ENCODE assay signal across 22 mouse cellular contexts in genomic region chr6:140380588-140380987, GRCm38 (mm10). TPM values are rescaled to one million over a fixed set of nuclear protein-coding genes. Genes with fewer than 3 reads are reported as not detected.
DNase-seq lines count a peak whose midpoint lies in the region; ATAC-seq and TF ChIP-seq lines count a peak whose summit lies in the region.
"Had no signal": no experiment of that assay in that cellular context is flagged by ENCODE, and none has a peak within 500 bp of the region (broad histone marks: within the 10 kb centered on the region; RNA-seq: fewer than 3 reads in every experiment).

No protein-coding gene starts in this region.

- no peak for DNase-seq in neural tube, embryonic 11.5 days (ENCODE audit: low spot score)
- no peak for DNase-seq in retina, postnatal 1 day
- no peak for DNase-seq in layer of hippocampus, adult 11-12 months (ENCODE audit: low spot score)
- DNase-seq: adrenal gland, adult 2 months; adrenal gland, postnatal 10 days; adrenal gland, postnatal 25 days; cerebellum, adult 11-12 months; cerebellum, adult 2 months; cerebellum, adult 9-10 months; cerebellum, postnatal 10 days; cerebellum, postnatal 25 days; embryo, embryonic 11 days; forebrain, postnatal 0 days had no signal

- no peak overlapping the region for H3K4me2 ChIP-seq in neural tube, embryonic 11.5 days (ENCODE audit: low read depth)
- H3K4me2 ChIP-seq in neural tube, embryonic 15.5 days: no peak overlapping the region
- H3K4me2 ChIP-seq in intestine, embryonic 15.5 days (replicated peaks): no peak overlapping the region
- no peak overlapping the region for H3K4me2 ChIP-seq in intestine, postnatal 0 days (replicated peaks; ENCODE audit: low read depth)
- H3K4me2 ChIP-seq: embryonic facial prominence, embryonic 13.5 days; embryonic facial prominence, embryonic 15.5 days; forebrain, embryonic 13.5 days; forebrain, embryonic 15.5 days had no signal

- no peaks in the 10 kb centered on the region for H3K4me1 ChIP-seq in neural tube, embryonic 11.5 days (ENCODE audit: control insufficient read depth, insufficient read depth, low read length)
- no peaks in the 10 kb centered on the region for H3K4me1 ChIP-seq in neural tube, embryonic 15.5 days
- no peaks in the 10 kb centered on the region for H3K4me1 ChIP-seq in intestine, embryonic 15.5 days (replicated peaks)
- H3K4me1 ChIP-seq in intestine, postnatal 0 days (replicated peaks; ENCODE audit: control insufficient read depth, insufficient read depth, low read length): no peaks in the 10 kb centered on the region
- H3K4me1 ChIP-seq: embryonic facial prominence, embryonic 13.5 days; embryonic facial prominence, embryonic 15.5 days; forebrain, embryonic 13.5 days; forebrain, embryonic 15.5 days had no signal

- no peaks in the 10 kb centered on the region for H3K27me3 ChIP-seq in neural tube, embryonic 11.5 days (ENCODE audit: control insufficient read depth, insufficient read depth, low read length)
- no peaks in the 10 kb centered on the region for H3K27me3 ChIP-seq in neural tube, embryonic 15.5 days (replicated peaks)
- no peaks in the 10 kb centered on the region for H3K27me3 ChIP-seq in intestine, embryonic 15.5 days (replicated peaks)
- H3K27me3 ChIP-seq in intestine, postnatal 0 days (replicated peaks; ENCODE audit: control insufficient read depth, insufficient read depth, low read length): no peaks in the 10 kb centered on the region
- H3K27me3 ChIP-seq: embryonic facial prominence, embryonic 13.5 days; embryonic facial prominence, embryonic 15.5 days; forebrain, embryonic 13.5 days; forebrain, embryonic 15.5 days had no signal

- H3K9ac ChIP-seq in neural tube, embryonic 11.5 days (ENCODE audit: low read length): no peak overlapping the region
- no peak overlapping the region for H3K9ac ChIP-seq in neural tube, embryonic 15.5 days (replicated peaks)
- H3K9ac ChIP-seq in intestine, embryonic 15.5 days: no peak overlapping the region
- no peak overlapping the region for H3K9ac ChIP-seq in intestine, postnatal 0 days (ENCODE audit: low read depth, low read length)
- H3K9ac ChIP-seq: embryonic facial prominence, embryonic 13.5 days; embryonic facial prominence, embryonic 15.5 days; forebrain, embryonic 13.5 days; forebrain, embryonic 15.5 days; forebrain, postnatal 0 days had no signal

- no peak for TF ChIP-seq CTCF in intestine, postnatal 0 days (IDR thresholded peaks at IDR 0.05; ENCODE audit: low read depth)

- no peak overlapping the region for H3K27ac ChIP-seq in neural tube, embryonic 11.5 days (ENCODE audit: low read depth, low read length)
- no peak overlapping the region for H3K27ac ChIP-seq in neural tube, embryonic 15.5 days (replicated peaks)
- no peak overlapping the region for H3K27ac ChIP-seq in intestine, embryonic 15.5 days
- no peak overlapping the region for H3K27ac ChIP-seq in intestine, postnatal 0 days (ENCODE audit: low read depth, low read length)
- H3K27ac ChIP-seq: embryonic facial prominence, embryonic 13.5 days; embryonic facial prominence, embryonic 15.5 days; forebrain, embryonic 10.5 days; forebrain, embryonic 13.5 days; forebrain, embryonic 15.5 days had no signal

- H3K4me3 ChIP-seq in neural tube, embryonic 11.5 days (ENCODE audit: low read depth, low read length): no peak overlapping the region
- no peak overlapping the region for H3K4me3 ChIP-seq in neural tube, embryonic 15.5 days (replicated peaks)
- H3K4me3 ChIP-seq in intestine, embryonic 15.5 days (replicated peaks): no peak overlapping the region
- no peak overlapping the region for H3K4me3 ChIP-seq in intestine, postnatal 0 days (ENCODE audit: low read depth, low read length)
- H3K4me3 ChIP-seq: embryonic facial prominence, embryonic 13.5 days; embryonic facial prominence, embryonic 15.5 days; erythroblast, embryonic 14.5 days; forebrain, embryonic 10.5 days; forebrain, embryonic 13.5 days; forebrain, embryonic 15.5 days had no signal

- ATAC-seq in neural tube, embryonic 11.5 days (ENCODE audit: insufficient read depth, low FRiP score, low TSS enrichment): 0 out of 2 replicates have a peak, but pooled peaks have one; percentile 13
- ATAC-seq in neural tube, embryonic 15.5 days (ENCODE audit: low FRiP score): no peak
- peak; percentile 23 for ATAC-seq in intestine, embryonic 15.5 days
- peak; percentile 70 for ATAC-seq in intestine, postnatal 0 days
- ATAC-seq: forebrain, embryonic 13.5 days; forebrain, embryonic 15.5 days; forebrain, postnatal 0 days had no signal

- H3K9me3 ChIP-seq in neural tube, embryonic 11.5 days (ENCODE audit: control insufficient read depth, low read length): no peaks in the 10 kb centered on the region
- no peaks in the 10 kb centered on the region for H3K9me3 ChIP-seq in neural tube, embryonic 15.5 days (replicated peaks)
- no peaks in the 10 kb centered on the region for H3K9me3 ChIP-seq in intestine, embryonic 15.5 days
- H3K9me3 ChIP-seq in intestine, postnatal 0 days (ENCODE audit: control insufficient read depth): no peaks in the 10 kb centered on the region
- H3K9me3 ChIP-seq: embryonic facial prominence, embryonic 13.5 days; embryonic facial prominence, embryonic 15.5 days; forebrain, embryonic 10.5 days; forebrain, embryonic 13.5 days; forebrain, embryonic 15.5 days had no signal

- H3K36me3 ChIP-seq in neural tube, embryonic 11.5 days (ENCODE audit: control insufficient read depth, insufficient read depth, low read length): no peaks in the 10 kb centered on the region
- H3K36me3 ChIP-seq in neural tube, embryonic 15.5 days: no peaks in the 10 kb centered on the region
- no peaks in the 10 kb centered on the region for H3K36me3 ChIP-seq in intestine, embryonic 15.5 days
- no peaks in the 10 kb centered on the region for H3K36me3 ChIP-seq in intestine, postnatal 0 days (ENCODE audit: control insufficient read depth, insufficient read depth)
- H3K36me3 ChIP-seq: embryonic facial prominence, embryonic 13.5 days; embryonic facial prominence, embryonic 15.5 days; forebrain, embryonic 10.5 days; forebrain, embryonic 15.5 days had no signal

- WGBS in neural tube, embryonic 11.5 days: 85% methylated on average over 2 of the region's 2 CpGs
- 75% methylated on average over 2 of the region's 2 CpGs for whole genome bisulfite sequencing in neural tube, embryonic 15.5 days
- 64% methylated on average over 2 of the region's 2 CpGs for WGBS in intestine, embryonic 15.5 days
- WGBS in intestine, postnatal 0 days: 44% methylated on average over 2 of the region's 2 CpGs

RNA-seq across cellular contexts. Expression of gene Plekha5, which starts 43.3 kb away (rescaled TPM):
- polyA plus RNA-seq in neural tube, embryonic 11.5 days (2014; fragmentation: Nextera tagmentation; extraction: Ambion mirVana): 49.0 and 52.0 TPM in 2 replicates
- 33.9 and 40.9 TPM in 2 replicates for polyA plus RNA-seq in neural tube, embryonic 15.5 days (2015; fragmentation: Nextera tagmentation; extraction: Ambion mirVana)
- 40.8 and 43.2 TPM in 2 replicates for polyA plus RNA-seq in intestine, embryonic 15.5 days (2015; fragmentation: Nextera tagmentation; extraction: Ambion mirVana)
- 17.9 and 18.0 TPM in 2 replicates for polyA plus RNA-seq in intestine, postnatal 0 days (2015; fragmentation: Nextera tagmentation; extraction: Ambion mirVana)
